Mouse (Mus musculus): ENCODE results near the gene Nfyb.

Nfyb gene

DNA sequence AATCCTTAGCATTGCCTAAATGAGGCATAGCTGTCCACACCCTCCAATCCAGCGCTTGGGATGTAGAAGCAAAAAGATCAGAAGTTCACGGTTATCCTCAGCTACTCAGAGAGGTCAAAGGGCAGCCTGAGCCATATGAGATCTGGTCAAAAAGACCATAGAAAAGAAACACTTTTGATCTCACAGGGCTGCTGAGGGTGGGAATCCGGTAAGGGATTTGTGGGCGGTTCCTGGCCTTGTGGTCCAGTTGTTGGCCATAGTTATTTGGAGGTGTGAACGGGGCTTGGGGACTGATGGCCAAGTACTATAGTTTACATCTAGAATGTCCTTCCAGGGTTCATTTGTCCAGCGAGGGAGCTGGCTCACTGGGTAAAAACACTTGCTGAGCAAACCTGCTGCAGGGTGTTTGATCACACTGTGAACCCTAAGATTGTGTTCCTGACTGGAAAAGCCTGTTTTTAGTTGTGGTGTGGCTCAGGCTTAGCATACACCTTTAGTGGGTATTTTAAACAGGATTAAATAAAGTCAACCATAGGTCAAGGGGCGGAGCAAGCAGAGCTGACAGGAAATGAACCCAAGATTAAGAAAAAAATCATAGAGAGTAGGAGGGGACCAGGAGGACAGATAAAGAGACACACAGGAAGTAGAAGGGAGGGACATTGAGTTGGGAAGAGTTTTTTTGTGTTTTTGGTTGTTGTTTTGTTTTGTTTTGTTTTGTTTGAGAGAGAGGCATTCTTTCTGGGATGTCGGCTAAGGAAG is 15.0 kb upstream of the Nfyb start:
- no peak for DNase-seq

DNA sequence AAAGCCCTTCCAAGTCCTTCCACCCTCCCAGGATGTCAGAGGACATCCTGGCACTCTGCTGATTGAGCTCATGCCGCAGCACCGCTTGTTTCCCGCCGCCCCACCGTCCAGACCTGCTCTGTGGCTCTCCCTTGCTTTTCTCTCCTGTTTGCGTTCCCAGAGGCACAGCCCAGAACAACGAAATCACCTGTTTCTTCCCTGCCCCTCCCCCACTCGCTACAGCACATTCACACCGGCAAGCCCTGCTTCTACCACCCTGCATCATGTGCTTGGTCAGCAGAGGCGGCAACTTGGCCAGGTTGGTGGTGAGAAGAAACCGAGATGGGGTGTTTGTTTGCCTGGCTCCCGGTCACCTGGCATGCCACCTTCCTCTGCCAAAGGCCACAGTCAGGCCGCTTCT is 13.9 kb upstream of the Nfyb start:
- DNase-seq, result no peak

DNA sequence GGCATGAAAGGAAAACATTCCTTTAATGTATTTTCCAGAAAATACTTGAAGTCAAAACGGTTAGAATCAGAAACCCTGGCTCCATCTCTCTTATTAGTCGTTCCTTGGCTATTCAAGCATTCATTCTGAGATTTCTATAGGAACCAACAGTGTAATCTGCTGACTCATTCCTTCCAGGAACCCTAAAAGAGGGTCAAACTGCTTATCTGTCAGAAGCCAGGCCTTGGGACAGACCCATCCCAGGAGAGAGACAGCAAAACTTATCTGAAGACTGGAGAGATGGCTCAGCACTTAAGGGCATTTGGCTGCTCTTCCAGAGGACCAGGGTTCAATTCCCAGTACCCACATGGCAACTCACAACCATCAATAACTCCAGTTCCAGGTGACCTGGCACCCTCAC is 13.1 kb upstream of the Nfyb start:
- no peak for DNase-seq

DNA sequence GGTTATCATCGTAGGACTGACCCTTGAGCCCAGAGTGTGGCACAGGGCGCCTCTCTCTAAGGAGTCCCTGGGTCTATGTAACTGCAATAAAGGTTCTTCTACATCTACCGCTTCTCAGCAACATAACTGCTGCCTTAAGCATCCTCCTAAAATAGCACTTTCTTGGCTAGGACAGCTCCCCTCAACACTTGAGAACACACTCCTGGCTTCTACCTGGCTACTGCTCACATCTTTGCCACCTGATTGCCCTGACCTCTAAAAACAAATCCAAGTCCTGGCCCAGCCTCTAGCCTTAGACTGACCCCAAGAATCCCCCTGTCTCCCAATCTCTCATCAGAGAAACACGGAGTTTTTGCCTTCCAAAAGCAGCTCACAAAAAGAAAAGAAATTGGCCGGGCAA is 10.9 kb upstream of the Nfyb start:
- DNase-seq, result no peak

DNA sequence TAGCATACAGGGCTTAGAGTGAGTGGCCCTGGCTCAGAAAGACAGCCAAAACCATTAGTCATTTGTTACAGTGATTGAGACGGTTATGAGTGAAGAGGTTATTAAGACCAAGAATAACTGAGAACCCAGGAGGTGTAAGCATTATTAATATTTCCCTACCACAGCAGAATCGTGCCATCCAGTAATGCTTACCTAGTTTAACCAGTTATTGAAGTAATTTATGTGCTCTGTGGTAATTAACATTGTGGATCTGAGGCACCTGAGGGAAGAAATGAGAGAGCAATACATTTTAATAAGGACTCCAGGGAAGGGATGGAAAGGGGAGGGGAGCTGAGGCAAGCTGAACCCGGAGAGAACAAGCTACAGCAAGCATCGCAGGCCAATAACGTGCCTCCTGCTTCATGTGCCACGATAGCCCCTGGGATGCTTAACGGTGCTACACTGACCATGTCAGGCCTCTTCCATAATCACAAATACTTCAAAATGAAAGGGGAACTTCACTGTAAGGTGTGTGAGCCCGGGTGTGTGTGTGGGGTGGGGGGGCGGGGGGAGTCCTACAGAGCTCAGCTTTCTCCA is 7.7 kb upstream of the Nfyb start:
- DNase-seq, result no peak

DNA sequence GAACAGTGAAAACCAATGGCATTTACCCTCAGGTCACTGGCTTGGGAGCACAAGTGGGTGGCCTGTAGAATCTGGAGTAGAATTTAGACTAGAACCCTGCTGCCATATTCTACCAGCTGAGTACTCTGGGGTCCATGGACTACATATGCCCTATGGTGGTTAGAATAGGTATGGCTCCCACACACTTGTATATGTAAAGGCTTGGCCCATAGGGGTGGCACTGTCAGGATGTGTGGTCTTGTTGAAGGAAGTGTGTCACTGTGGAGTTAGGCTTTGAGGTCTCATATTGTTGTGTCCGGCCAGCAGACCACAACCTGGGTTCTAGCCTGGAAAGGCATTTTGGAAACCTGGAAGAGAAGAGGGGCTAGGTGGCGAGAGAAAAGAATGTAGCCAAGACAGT is 6.8 kb upstream of the Nfyb start:
- DNase-seq, result no peak

DNA sequence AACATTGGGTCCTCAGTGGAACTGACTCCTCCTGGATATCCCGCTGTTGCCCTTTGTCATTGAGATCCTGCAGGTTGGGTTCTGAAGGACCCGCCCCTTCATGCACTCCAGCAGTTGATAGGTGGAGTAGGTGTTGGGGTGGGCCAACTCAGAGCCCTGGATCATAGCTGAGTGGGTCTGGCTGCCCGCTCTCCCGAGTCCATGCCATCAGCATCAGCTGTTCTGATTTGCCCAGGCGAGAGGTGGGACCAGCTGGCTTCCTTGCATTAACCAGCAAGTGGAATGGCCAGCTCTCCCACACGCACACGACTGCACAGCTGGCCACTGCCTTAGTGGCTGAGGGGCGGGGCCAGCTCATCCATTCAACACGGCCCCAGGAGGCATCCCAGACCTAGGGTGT is 5.0 kb upstream of the Nfyb start:
- DNase-seq, result peak; percentile 28

DNA sequence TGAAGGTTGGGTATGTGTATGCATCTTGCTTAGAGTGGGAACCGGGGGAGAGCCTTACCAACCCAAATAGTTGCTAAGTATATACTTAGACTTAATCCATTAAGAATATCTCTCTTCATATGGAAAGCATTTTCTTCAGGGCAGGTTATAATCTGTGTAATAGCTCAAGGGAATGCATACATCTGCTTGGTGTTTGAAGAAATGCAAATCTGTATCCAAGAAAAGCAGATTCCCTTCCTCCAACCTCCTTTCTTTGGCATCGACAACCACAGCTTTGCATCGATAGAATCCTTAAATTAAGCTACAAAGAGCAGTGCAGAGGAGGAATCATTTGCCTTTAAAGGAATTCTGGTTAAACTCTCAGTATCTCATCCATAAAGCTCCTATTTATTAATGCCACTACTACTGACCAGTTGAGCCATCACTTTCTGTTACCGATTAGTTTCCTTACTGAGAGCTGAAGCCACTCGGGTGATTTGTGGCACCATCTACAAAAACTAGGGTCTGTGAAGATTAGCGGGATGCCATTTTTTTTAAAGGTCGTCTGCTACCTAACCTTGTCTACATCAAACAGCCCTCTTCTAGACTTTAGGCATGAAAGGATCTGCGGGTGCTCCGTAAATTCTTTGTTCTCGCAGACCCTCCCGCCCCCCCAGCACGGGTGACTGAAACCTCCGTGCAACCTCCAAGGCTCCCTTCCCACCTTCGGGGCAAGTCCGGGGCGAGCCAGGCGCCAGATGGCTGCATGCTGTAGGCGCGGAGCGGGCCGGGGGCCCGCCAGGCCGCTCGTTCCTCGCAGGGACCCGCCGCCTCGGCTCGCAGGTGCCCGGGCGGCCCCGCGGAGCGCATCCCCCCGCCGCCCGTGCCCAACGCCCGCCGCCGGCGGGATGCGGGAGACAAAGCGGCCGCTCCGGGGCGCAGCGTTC is 925 bp downstream of the Nfyb start:
- DNase-seq, result peak; percentile 52

DNA sequence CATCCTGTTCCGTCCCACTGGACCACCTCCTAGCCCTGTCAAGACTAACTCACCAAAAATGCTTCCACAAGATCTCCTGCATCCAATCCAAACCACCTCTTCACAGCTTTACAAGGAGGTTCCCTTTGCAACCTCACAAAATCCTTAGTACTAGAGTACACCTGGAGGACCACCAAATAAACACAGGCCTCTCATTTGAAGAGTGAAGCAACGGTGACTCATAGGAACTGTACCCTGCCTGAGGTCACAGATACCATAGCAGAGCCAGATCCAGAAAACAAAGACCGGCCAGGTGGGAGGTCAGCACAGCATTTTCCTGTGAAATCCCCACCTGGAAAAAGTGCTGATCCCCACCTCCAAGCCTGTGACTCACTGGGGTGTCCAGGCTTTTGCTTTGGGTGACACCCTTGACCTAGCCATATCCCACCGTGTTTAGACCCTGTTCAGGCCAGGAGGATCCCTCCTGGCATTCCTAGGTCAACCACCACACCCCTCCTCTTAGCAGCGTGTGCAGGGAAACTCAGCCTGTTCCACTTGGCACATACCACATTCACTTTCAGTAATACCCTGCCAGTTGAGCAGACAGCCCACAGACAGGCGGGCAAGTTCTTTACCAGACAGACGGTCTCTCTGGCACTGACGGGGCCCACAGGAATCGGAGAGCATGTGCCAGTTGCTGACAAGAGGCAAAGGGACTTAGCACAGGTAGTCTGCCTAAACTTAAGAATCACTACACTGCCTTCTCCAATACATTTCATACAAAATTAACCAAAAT is 2.7 kb downstream of the Nfyb start:
- no peak for DNase-seq

DNA sequence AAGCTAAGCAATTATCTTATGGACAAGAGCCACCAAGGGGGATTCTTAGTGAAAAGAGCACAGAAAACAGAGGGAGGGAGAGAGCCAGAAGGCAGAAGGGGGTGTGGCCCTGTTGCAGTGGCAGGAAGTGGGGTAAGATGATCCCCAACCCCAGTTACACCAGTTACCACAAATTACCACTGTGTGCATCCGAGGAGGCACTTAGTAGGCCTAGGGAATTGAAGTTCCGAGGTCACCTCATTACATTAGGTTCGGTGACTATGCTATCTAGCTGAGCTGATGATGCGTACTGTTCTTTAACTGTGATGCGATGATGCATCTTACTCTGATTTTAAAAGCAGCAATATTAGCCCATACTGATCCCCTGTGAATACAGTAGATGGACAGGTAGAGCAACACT is 4.2 kb downstream of the Nfyb start:
- DNase-seq, result no peak

DNA sequence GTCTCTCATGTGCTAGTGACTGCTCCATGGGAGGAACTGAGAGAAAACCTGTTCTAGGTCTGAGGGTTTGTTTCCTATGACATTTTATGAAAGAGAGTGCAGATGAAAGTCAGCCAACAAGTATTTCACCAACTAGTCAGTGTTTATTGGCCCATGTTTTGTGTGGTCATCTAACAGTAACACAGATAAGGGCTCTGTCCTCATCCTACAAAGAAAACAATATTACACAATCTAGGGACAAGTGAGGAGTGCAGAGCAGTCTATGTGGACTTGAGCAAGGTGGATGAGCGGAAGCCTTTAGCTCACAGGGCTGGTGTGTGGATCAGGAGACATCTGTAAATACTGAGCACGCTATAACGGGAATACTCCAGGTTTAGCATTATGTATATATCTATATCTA is 5.1 kb downstream of the Nfyb start:
- no peak for DNase-seq

DNA sequence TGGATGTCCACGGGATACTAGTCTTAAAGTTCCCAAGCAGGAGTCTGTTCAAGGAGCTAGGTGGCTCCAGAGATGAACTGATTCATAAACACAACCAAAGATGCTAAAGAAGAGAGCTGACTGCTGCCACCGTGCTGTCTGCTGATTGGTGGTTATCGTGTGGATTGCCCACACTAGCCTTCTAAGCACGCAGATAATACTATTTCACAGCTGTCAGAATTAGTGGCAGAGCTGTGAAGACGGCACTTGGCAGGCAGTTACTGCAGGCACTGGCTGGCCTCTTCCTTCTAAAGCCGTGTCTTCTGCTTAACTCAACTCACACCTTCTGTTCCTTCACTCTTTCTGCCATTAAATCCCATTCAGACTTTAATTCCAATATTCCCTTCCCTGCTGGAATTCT is 5.6 kb downstream of the Nfyb start:
- DNase-seq, result no peak

DNA sequence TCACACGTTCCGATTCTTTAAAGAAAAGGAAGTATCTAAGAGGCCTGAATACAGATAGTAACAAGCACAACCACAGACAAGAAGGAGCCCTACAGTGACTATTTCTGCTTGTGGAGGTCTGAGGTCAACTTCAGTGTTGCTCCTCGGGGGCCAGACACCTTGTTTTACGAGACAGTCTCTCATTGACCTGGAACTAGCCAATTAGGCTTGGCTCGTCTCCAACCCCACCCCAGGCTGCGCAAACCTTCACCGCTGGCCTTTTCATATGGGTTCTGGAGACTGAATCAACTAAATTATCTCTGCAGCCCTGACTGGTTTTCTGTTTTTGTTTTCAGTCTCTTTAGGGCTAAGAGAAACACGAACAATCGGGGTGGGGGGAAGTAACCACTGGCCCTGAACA is 6.6 kb downstream of the Nfyb start:
- peak; percentile 20 for DNase-seq

DNA sequence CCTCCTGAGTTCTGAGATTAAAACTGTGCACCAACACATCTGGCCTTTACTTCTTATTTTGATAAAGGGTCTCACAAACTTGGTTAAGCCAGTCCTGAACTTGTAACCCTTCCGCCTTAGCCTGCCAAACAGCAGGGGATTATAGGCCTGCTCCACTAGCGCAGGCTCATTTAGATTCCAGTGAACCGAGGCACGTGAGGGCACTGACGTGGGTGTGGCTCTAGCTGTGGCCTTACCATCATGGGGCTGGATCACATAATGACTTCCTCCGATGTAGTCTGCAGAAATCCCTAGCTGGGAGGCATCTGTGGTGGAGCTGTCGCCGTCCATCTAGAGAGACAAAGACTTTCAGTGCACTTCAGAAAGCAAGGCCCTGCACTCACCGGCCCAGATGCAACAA is 7.5 kb downstream of the Nfyb start:
- DNase-seq, result no peak

DNA sequence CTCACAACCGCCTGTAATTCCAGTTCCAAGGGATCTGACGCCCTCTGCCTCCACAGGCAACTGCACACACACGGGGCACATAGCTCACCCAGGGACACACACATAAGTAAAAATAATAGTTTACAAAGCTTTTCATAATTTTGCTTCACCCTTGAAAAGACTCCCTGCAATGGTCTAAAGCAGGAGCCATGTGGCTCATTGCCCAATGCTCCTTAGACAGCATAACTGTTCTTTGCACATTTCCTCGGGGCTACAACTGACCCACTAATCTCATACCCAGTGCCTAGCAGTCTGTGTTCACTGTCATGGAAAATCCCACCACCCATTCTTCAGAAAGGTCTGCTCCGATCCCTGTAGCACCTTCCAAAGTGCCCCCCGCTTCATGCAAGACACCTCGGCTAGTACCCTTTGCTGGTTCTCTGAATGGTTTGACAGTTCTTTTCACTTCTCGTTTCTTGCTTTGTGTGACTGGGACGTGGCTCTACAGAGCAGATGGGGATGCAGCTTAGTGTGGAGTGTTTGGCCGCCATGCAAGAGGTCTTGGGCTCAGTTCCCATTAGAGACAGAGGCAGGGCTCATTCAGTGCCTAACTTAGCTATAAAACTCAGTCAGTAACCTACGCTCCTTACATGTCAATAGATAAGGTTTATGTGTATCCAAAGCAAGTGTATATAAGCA is 8.6 kb downstream of the Nfyb start:
- DNase-seq, result no peak

DNA sequence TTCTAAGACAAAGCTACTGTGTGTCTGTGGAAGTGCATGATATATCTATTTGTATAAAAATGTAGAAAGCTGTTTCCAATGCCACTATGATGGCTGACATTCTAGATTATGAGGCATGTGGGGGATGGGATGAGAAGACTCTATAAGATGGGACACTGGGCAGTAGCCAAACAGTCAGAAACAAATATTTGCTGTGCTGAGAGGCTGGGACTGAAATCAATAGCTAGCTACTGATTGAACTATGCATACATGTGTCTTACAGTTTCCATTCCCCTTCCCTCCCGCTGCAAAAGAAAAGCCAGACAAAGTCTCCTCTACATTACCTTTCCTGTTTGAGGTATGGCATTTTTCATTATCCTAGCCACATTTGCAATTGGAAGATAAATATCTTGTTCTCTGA is 9.3 kb downstream of the Nfyb start:
- no peak for DNase-seq

DNA sequence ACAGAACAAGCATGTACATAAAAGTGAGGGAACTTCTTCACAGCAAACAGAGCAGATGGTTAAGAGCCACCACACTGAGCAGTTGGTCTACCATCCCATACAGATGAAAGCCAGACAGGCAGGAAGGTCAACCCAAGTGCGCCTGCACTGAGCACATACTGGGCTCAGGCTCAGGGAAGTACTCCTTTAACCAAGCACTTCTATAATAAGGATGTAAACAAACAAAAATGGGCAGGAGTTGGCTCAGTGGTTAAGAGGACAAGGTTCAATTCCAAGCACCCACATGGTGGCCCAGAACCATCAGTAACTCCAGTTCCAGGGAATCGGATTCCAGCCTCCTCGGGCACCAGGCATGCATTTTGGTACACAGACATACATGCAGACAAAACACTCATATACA is 11.0 kb downstream of the Nfyb start:
- no peak for DNase-seq

DNA sequence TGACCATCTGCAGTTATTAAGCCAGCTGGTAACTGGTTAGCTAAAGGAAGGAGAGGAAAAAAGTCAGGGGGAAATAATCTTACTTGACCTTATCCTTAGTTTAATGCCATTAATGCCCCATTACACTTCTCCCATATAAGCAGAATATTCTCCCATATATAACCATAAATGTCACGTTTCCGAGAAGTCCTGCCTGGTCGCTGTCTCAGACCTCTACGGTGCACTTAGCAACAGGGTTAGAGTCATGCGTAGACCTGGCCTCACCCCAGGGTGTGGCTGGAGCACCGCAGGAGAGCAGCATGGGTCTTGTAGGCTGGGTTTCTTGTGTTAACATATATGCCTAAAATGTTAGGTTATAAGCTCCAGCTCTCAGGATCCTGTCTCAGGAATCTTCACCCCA is 13.2 kb downstream of the Nfyb start:
- no peak for DNase-seq

DNA sequence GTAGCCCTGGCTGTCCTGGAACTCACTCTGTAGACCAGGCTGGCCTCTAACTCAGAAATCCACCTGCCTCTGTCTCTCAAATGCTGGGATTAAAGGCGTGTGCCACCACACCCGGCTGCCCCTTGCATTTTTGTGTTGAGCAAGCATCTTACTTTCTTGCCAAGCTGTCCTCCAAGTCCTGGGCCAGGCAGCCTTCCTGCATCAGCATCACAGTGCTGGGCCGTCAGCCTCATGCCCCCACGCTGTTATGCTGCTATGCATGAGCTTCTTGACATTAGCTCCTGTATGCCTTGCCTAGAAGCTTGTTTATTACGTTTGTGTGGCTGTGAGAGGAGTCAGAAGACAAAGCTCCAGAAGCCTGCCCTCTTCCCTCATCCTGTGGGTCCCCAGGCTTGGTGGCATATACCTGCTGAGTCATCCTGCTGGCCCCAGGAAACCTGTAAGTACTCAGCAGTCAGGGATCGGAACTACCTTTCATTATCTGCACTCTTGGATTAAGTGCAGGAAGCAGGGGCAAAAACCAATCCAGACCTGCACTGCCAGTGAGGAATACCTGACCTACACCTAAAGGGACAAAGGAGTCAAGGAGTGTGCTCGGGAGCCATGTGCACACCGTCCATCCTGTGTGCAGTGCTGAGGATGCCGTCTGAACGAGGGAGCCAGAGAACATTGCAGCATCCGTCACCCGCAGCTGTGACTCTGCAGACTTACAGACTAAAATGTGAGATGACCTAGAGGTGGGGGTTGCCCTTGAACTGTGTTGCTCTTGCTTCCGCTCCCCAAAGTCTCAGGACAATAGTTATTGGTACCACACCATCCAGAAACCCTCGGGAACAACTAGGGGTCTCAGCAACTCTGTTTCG is 16.7 kb downstream of the Nfyb start:
- DNase-seq, result no peak

DNA sequence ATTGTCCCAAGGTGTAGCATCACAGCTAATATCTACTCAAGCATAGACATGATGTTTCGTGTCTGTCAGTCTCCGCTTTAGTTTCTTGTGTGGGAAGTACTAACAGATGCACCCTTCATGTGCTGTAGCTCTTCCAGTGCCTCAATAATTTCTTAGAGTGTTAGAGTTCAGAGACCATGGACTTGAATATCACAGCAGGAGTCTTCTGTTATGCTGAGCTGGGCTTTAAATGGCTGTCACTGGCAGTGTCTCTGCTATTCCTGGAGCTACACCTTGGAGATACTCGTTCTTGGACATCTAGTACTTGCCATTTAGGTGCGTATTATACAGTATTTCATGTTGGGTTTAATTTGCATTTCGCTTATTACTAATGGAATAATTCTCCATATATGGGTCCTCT is 18.6 kb downstream of the Nfyb start:
- no peak for DNase-seq

DNA sequence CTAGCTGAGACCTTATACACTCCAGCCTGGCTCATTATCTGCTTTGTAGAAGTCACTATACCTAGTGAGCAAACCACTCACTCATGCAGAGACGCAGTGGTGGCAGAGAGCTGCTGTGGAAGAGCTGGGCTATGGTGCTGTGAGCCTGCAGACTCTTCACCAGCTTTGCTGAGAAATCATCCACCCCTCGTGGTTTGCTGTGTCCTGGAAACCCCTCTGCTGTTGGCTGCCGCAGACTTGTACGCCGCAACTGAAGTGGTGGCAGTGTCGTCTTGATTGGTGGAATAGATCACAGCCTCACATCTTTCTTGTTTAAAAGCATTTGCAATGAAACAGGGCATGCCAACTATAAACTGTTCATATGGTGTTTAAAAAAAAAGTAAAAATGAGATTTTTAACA is 19.6 kb downstream of the Nfyb start:
- no peak for DNase-seq

DNA sequence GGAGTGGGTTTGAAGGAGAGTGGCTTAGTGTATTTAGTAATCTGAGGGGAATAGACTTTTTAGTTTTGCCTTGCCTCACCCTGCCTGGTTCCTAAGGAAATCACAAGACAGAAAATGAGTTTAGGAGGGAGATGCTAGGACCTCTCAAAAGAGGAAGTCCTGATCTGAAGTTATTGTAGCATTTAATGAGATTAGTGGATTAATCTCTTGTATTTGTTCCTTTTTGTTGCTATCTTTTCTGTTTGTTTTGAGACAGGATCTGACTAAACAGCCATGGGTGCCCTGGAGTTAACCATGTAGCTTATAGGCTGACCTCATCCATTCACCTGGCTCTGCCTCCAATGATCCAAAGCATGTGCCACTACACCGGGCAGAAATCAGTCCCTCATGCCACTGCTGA is 21.4 kb downstream of the Nfyb start:
- no peak for DNase-seq
